Mouse (Mus musculus) B cell, adult (primary cell): ENCODE results near the gene Nkx1-1. TPM values are rescaled to one million over a fixed set of nuclear protein-coding genes. Genes with fewer than 3 reads are reported as not detected.

Experiments
- total RNA-seq: library from RNA; stranded (reverse); gene quantifications from 4 replicates; pipeline ENCODE4 v1.2.4, GENCODE M21; 2023; ENCODE audit not compliant: inconsistent age

The Nkx1-1 gene
- not detected in 4 replicates for total RNA-seq

GRCm38 (mm10) chr5:33433201-33434138 lies at the start of gene Nkx1-1:
Gene Nkx1-1, minus strand, starts transcription at chr5:33433976.

Other genes starting within 250 kb of the Nkx1-1 start
- 0.84 to 1.6 TPM (median 1.1 TPM) in 4 replicates for gene Spon2, start 215.5 kb downstream of the Nkx1-1 start, total RNA-seq
- 209 to 270 TPM (median 243 TPM) in 4 replicates for gene Ctbp1, start 159.0 kb downstream of the Nkx1-1 start, total RNA-seq
- gene Maea, start 98.5 kb downstream of the Nkx1-1 start, total RNA-seq = 94.0 to 100.0 TPM (median 95.4 TPM) in 4 replicates
- gene Uvssa, start 55.4 kb downstream of the Nkx1-1 start, total RNA-seq = 18.3 to 22.6 TPM (median 20.3 TPM) in 4 replicates
- gene Fam53a, start 195.7 kb upstream of the Nkx1-1 start, total RNA-seq = 29.1 to 34.4 TPM (median 31.2 TPM) in 4 replicates
- 0.87 to 1.6 TPM (median 1.1 TPM) in 4 replicates for gene Gm9903, start 195.9 kb upstream of the Nkx1-1 start, total RNA-seq
- 88.1 to 101 TPM (median 97.8 TPM) in 4 replicates for gene Slbp, start 218.6 kb upstream of the Nkx1-1 start, total RNA-seq
- gene Tacc3, start 224.2 kb upstream of the Nkx1-1 start, total RNA-seq = 15.1 to 18.2 TPM (median 16.0 TPM) in 4 replicates
- 10.1 to 10.9 TPM (median 10.8 TPM) in 4 replicates for gene Tmem129, start 224.4 kb upstream of the Nkx1-1 start, total RNA-seq